Mouse (Mus musculus) kidney, adult 18-20 months (tissue): Measurements from ENCODE around the gene Gm5935.
"Not testable (repeated sequence)": the region's sequence is repeated elsewhere in the genome, so short reads cannot be mapped to it uniquely, and the experiment has no call there.

Experiments used
- DNase-seq: peaks from one replicate; pipeline ENCODE4 v3.0.0; 2021

Gm5935 gene

GRCm38 (mm10) chrX:24775064-24775463 is at the start of gene Gm5935:
Gm5935 (minus strand) TSS chrX:24775164.
- DNase-seq = not testable (repeated sequence)
